Mouse (Mus musculus) frontal cortex, postnatal 14 days (tissue): ENCODE measurements around the gene Gpatch8.
"Not testable (repeated sequence)": the region's sequence is repeated elsewhere in the genome, so short reads cannot be mapped to it uniquely, and the experiment has no call there.

Experiments used
- DNase-seq, 2 experiments: peaks; one replicate each; pipeline ENCODE4 v3.0.0; 2022; ENCODE audit warnings: low spot score in 2 of 2

Gpatch8 gene

GRCm38 (mm10) chr11:102572866-102573663 lies 16.9 kb upstream of the Gpatch8 start:
- peak; percentile 32 to 77 for DNase-seq

DNA sequence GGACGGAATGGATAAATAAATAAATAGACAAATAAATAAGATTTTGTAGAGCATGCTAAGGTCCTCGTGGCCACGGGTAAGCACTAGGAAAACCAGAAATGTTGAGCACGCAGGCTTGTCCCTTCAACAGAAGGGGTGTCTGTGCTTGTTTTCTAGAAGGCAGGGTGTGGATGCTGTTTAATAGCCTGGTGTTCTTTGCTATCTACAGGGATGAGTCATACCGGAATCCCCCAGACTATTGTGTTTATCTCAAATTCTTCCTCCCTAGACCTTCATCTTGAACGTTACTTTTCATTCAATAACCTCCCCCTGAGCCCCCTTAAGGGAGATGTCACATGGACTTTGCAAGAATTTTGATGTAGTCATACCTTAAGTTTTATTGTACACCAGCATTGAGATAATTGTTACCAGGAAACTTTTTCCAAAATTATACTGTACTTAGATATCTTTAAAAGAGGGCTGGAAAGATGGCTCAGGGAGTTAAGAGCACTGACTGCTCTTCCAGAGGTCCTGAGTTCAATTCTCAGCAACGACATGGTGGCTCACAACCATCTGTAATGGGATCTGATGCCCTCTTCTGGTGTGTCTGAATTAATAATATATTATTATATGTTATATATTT lies 12.7 kb upstream of the Gpatch8 start:
- no peak for DNase-seq

DNA sequence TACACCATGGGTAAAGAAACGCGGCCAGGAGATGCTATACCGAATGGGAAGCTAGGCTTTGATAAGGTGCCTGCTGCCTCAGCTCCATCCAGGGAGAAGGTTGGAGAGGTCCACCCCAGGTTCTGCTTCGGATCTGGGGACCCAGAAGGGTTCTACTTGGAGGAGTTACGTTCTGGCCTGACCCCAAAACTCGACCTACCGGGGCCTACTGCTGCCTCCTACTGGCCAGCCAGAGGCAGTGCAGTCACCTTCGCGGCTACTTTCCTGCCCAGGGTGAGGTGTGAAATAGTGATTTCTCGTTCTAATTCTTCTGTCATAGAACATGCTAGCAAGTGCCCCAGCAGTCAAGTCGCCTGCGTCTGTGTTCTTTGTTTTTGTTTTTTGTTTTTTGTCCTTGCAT lies 12.0 kb upstream of the Gpatch8 start:
- no peak for DNase-seq

DNA sequence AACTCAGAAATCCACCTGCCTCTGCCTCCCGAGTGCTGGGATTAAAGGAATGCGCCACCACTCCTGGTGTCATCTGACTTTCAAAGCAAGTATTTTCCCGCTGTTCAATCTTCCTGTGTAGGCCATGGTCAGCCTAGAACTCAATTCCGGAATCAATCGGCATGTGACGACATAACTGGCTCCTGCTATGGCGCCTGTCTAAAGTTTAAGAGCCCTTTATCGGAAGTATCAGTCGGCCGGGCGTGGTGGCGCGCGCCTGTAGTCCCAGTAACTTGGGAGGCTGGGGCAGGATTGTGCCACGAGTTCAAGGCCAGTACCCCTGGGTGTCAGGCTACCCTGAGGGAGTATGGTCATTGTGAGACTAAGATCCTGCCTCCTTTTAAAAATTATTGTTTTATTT lies 11.5 kb upstream of the Gpatch8 start:
- DNase-seq: no peak

- no peak for DNase-seq
These were observed 11.0 kb upstream of the Gpatch8 start for GRCm38 (mm10) chr11:102567157-102567556.

DNA sequence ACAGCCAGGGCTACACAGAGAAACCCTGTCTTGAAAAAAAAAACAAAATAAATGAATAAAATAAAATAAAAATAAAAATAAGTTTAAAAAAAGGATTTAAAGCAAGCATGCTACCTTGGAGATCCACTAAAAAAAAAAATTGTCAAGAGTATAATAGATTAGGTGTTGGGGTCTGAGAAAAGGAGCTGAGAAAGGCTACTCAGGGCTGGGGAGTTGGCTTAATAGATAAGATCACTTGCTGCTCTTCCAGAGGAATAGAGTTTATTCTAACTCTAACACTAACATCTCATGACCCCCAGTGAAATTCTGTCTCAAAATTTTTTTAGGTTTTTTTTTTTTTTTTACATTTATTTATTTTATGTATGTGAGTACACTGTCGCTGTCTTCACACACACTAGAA lies 10.1 kb upstream of the Gpatch8 start:
- DNase-seq: no peak

DNA sequence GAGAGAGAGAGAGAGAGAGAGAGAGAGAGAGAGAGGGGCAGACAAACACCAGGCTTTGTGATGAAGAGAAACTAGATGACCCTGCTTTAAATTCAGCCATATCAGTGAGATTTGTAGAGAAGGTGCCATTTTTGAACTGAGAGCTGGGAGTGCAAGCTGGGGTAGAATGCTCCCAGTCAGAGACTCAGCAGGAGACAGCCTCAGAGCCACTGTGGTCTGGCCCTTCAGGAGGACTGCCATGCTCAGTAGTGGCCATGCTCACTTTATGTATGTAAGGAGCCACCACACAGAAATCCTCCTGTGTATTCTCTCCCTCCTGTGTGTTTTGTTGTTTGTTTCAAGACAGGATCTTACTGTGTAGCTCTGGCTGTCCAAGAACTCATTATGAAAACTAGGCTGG lies 9.5 kb upstream of the Gpatch8 start:
- DNase-seq: no peak

DNA sequence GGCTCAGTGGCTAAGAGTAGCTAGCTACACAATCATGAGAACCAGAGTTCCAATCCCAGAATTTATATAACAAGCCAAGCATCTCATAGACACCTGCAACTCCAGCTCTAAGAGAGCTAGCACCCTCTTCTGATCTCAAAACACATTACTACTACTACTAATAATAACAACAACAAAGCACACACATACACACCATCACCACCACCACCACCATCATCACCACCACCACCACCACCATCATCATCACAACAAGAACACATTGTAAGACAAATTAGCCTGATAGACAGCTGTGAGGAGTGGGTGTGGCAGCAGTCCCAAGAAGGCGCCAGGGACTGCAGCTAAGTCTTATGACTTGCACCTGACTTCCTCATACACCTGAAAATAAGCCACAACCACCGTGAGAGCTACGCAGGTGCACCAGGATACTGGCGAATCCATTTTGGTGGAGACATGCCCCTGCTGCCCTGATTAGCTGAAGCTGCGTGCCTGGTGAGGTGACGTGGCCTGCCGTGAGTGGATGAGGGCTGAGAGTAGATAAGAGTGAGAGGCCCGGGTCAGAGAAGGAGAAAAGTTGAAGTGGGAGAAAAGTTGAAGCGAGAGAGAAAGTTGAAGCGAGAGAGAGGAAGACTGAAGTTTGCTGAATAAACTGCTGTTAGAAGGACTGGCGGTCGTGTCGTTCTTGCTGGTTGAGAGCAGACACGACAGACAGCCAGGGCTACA lies 8.9 kb upstream of the Gpatch8 start:
- not testable (repeated sequence) for DNase-seq

- no peak for DNase-seq
These were observed 2.5 kb upstream of the Gpatch8 start for GRCm38 (mm10) chr11:102558704-102559103.

DNA sequence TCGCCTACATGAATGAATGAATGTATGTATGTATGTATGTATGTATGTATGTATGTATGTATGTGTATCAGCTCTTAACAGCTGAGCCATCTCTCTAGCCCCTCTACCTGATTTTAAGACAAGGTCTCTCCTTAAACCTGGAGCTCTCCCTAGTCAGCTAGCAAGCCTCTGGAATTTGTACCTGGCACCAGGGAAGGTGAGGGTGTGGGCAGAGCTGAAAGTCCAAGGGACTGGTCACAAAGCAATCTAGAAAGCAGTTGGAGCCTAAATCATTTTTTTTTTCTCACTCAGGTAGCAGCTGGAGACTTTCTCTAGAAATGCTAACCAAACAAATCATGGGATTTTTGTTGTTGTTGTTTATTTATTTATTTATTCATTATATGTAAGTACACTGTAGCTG lies 1.2 kb upstream of the Gpatch8 start:
- DNase-seq: no peak

GRCm38 (mm10) chr11:102556716-102557074 lies 503 bp upstream of the Gpatch8 start:
- DNase-seq: no peak

- DNase-seq: no peak
These were observed 677 bp downstream of the Gpatch8 start for GRCm38 (mm10) chr11:102555400-102556030.

DNA sequence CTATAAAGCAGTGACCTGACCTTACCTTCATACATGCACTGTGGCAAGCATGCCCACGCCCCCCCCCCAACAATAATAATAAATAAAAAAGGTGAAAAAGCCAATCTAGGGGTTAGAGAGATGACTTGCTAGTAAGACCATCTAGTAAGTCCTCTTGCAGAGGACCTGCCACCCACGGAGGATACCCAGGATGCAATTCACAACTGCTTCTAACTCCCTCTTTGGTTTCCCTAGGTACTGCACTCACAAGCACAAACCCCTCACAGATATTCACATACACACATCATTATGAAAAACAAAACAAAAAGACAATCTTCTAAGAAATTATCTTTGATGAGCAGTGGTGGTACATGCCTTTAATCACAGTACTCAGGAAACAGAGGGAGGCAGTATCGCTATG lies 4.1 kb downstream of the Gpatch8 start:
- no peak for DNase-seq

- no peak for DNase-seq
These were observed 5.0 kb downstream of the Gpatch8 start for GRCm38 (mm10) chr11:102551176-102551575.

- DNase-seq: no peak
These were observed 14.7 kb downstream of the Gpatch8 start for GRCm38 (mm10) chr11:102541471-102541870.

DNA sequence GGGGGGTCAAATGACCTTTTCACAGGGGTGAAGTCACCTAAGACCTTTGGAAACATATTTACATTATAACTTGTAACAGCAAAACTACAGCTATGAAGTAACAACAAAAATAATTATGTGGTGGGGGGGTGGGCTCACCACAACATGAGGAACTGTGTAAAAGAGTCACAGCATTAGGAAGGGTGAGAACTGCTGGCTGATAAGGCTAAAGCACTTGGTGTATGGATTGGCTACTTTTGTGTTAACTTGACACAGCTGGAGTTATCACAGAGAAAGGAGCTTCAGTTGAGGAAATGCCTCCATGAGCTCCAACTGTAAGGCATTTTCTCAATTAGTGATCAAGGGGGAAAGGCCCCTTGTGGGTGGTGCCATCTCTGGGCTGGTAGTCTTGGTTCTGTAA lies 15.9 kb downstream of the Gpatch8 start:
- DNase-seq: not testable (repeated sequence)

DNA sequence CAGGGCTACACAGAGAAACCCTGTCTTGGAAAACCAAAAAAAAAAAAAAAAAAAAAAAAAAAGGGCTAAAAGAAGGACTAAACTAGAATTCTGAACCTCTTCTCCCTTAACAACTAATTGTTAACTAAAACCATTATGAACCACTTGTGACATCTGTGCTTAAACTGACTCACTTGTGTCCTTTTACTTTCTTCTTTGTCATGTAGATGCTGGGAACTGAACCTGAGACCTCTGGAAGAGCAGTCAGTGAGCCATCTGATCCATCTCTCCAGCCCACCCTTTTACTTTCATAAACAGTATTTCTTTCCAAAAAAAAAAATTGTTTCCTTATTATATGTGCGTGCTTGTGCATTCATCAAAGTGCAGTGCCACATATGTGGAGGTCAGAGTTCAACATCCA lies 16.5 kb downstream of the Gpatch8 start:
- no peak for DNase-seq

DNA sequence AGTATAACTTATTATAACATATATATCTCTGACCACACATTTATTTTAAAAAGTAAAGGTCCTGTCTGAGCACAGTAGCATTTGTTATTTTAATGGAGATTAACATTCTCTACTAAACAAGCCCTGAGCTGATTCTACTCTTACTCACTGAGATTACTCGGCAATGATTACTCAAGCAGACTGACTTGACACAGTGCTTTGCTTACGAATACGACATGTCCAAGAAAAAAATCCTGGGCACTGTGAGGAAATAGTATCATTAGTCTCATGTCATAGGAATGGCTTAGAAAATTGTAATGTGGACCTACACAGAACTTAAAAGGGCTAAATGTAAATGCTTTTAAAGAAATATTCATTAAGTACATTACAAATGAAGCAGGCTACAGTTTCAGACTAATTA lies 20.0 kb downstream of the Gpatch8 start:
- DNase-seq: no peak

DNA sequence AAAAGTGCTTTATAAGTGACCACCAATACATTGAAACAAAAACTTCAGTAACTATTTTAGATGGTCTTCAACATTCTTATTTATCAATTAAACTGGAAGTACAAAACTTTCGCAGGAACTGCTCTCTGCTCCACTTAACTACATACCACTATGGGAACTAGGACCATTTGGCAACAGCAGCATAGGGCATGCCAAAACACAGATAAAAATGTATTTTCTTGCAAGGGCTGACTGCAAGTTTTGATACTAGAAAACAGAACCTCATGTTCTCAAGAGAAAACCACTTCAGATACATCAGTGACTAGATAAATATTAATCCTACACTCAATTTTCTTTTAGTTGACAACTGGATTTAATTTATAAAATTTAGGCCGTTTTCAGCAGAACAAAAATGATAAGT lies 22.1 kb downstream of the Gpatch8 start:
- DNase-seq: no peak

DNA sequence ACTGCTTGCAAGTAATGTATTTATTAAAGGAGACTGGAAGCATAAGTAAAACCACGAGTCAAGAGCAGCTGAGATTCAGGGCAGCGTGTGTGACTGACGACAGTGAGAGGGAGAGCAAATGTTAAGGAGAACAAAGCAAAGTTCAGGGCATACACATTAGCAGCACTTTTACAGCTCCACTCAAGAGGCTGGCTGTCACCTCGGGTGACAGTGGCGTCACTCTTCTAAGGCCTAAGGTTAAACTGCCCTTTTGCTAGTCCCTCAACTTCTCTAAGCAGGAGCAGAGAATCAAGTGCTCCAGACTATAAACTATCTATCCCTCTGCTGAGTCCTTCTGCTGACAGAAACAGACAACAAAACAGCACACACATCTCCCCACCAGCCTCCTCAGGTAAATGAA lies 24.8 kb downstream of the Gpatch8 start:
- no peak for DNase-seq

- no peak for DNase-seq
These were observed 41.3 kb downstream of the Gpatch8 start for GRCm38 (mm10) chr11:102514793-102515424.

DNA sequence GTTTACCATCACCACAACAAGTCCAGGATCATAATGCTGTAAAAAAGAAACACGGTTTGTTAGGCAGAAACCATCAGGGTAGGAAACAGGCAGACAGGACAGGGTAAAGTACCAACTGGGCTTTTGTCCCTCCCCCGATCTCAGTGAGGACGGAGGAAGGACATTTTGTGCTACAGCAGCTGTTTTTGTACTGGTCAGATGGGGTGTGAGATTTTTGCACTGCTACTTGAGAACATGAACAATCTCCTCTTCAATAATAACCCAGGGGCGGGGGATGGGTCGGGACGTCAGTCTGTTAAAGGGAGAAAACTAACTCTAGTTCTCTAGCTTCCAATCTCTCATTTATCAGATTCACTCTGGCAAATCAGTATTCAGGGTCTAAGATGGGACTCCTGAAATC lies 46.0 kb downstream of the Gpatch8 start:
- DNase-seq: no peak
